Mouse (Mus musculus) kidney, embryonic 16.5 days (tissue): Measurements from ENCODE around the gene Syn1. TPM values are rescaled to one million over a fixed set of nuclear protein-coding genes. Genes with fewer than 3 reads are reported as not detected.

ENCODE experiments used
- ATAC-seq: fragments of 200-750 bp; cut with Nextera tagmentation; 2 replicates; pipeline ENCODE4 v1.8.0; 2017; ENCODE audit warnings: moderate TSS enrichment; ENCODE audit not compliant: low FRiP score, low TSS enrichment
- H3K27ac ChIP-seq: fragments of 300-500 bp; sonication (generic); 2 replicates; pipeline ENCODE4 v1.5.1; 2014; ENCODE audit warnings: low read length
- H3K27me3 ChIP-seq: fragments of 300-500 bp; sonication (generic); 2 replicates; pipeline ENCODE4 v1.6.1; 2014; ENCODE audit warnings: low read length, control low read depth, mixed read lengths; ENCODE audit not compliant: insufficient read depth
- H3K36me3 ChIP-seq: fragments of 300-500 bp; sonication (generic); 2 replicates; pipeline ENCODE4 v1.6.1; 2014; ENCODE audit warnings: low read length, control low read depth, mixed read lengths; ENCODE audit not compliant: insufficient read depth
- H3K4me1 ChIP-seq: fragments of 300-500 bp; sonication (generic); 2 replicates; pipeline ENCODE4 v1.6.1; 2014; ENCODE audit warnings: low read length, control low read depth, mixed read lengths; ENCODE audit not compliant: insufficient read depth
- H3K4me2 ChIP-seq: fragments of 300-500 bp; sonication (generic); replicated peaks from 2 replicates; pipeline ENCODE4 v1.6.1; 2014; ENCODE audit warnings: low read depth, low read length
- H3K4me3 ChIP-seq: fragments of 300-500 bp; sonication (generic); 2 replicates; pipeline ENCODE4 v1.5.1; 2014; ENCODE audit warnings: mild to moderate bottlenecking, low read length
- H3K9ac ChIP-seq: fragments of 300-500 bp; sonication (generic); replicated peaks from 2 replicates; pipeline ENCODE4 v1.6.1; 2014; ENCODE audit warnings: low read length
- H3K9me3 ChIP-seq: fragments of 300-500 bp; sonication (generic); 2 replicates; pipeline ENCODE4 v1.6.1; 2016; ENCODE audit warnings: low read length, control low read depth
- WGBS: fragments of 180-500 bp; shearing (Covaris S2); extraction: QIAGEN DNeasy Blood & Tissue Kit; methylation state at CpG from one replicate; pipeline ENCODE4 v1.1.7; 2014; 5-methylcytosine and 5-hydroxymethylcytosine counted together
- polyA plus RNA-seq: library from polyadenylated mRNA; unstranded; fragments of >200 nt; fragmentation: Nextera tagmentation; extraction: Ambion mirVana; gene quantifications from 2 replicates; pipeline ENCODE4 v1.2.1, GENCODE M21; 2015

The Syn1 gene
- polyA plus RNA-seq, 1 experiment from 2014 or later, result 0.27 TPM

GRCm38 (mm10) chrX:20863161-20864101 lies 57.4 kb downstream of the Syn1 start:
- Histone ChIP-seq H3K9me3 (no peaks in the 10 kb centered on the region), H3K4me3 (no peak overlapping the region), H3K4me2 (no peak overlapping the region), H3K27me3 (no peaks in the 10 kb centered on the region), H3K9ac (no peak overlapping the region), H3K27ac (no peak overlapping the region), H3K36me3 (peaks cover 4% of the 10 kb centered on the region; the same call in 1 of the 2 replicates), H3K4me1 (0 out of 2 replicates have a peak, but pooled peaks cover 3% of the 10 kb centered on the region)
- 89% methylated on average over 9 of the region's 9 CpGs for WGBS
- no peak for ATAC-seq

DNA sequence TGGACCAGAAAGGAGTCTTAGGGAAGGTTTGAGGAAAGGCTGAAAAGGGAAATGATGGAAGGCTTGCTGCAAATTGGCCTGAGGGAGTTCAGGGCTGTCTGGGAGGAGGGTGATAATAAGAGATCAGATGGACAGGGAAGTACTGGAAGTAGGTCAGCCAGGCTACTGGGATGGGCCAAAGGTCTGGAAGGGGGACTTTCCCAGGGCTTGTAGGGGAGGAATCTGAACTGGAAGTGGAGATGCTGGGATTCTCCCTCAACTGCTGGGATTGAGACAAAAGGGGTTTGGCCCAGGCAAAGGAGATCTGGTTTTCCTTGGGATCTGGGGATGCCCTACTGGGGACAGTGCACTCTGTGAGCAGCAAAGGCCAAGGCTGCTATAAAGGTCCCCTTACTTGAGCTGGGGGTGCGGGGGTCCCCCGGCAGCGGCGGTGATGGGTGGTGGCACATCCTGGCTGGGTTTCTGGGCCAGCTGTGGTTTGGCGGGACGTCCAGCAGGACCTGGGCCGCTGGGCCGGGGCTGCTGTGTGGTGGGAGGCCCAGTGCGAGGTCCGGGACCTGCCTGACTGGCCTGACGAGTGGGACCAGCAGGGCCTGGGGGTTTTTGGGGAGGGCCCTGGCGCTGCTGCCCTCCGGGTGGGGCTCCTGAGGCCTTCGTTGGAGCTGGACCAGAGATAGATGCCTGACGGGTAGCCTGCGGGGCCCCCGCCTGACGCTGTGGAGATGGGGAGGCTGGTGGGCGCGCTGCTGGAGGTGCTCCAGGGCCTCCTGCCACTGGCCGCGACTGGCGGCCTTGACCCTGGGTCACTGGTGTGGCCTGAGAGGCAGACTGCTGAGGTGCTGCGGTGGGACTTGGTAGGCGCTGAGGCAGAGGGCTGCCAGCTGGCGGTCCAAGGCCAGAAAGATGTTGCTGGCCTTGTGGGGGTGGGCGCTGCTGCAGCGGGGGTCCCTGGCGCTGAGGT lies 58.4 kb downstream of the Syn1 start:
- Histone ChIP-seq H3K27ac (no peak overlapping the region), H3K9me3 (no peaks in the 10 kb centered on the region), H3K4me3 (no peak overlapping the region), H3K27me3 (no peaks in the 10 kb centered on the region), H3K9ac (0 out of 2 replicates have a peak overlapping the region, but pooled peaks have one; percentile 22), H3K4me1 (0 out of 2 replicates have a peak, but pooled peaks cover 3% of the 10 kb centered on the region), H3K36me3 (peaks cover 6% of the 10 kb centered on the region; the same call in 1 of the 2 replicates), H3K4me2 (no peak overlapping the region)
- ATAC-seq, result peak; percentile 42
- 42% methylated on average over 25 of the region's 29 CpGs for WGBS

GRCm38 (mm10) chrX:20861453-20862104 lies 59.2 kb downstream of the Syn1 start:
- 23% methylated on average over 5 of the region's 5 CpGs for WGBS
- peak; percentile 24; the same call in 1 of the 2 replicates for ATAC-seq
- peaks cover 6% of the 10 kb centered on the region; the same call in 1 of the 2 replicates for H3K36me3 ChIP-seq
- no peak overlapping the region for H3K27ac ChIP-seq
- H3K27me3 ChIP-seq, result no peaks in the 10 kb centered on the region
- no peak overlapping the region for H3K4me3 ChIP-seq
- no peak overlapping the region for H3K4me2 ChIP-seq
- H3K9ac ChIP-seq, result no peak overlapping the region
- H3K9me3 ChIP-seq, result no peaks in the 10 kb centered on the region
- 0 out of 2 replicates have a peak, but pooled peaks cover 3% of the 10 kb centered on the region for H3K4me1 ChIP-seq

- H3K4me1 ChIP-seq, result no peaks in the 10 kb centered on the region
- no peak overlapping the region for H3K4me3 ChIP-seq
- H3K27ac ChIP-seq, result no peak overlapping the region
- no peak overlapping the region for H3K9ac ChIP-seq
- no peaks in the 10 kb centered on the region for H3K27me3 ChIP-seq
- H3K4me2 ChIP-seq, result no peak overlapping the region
- ATAC-seq, result no peak
- H3K36me3 ChIP-seq, result peaks cover 29% of the 10 kb centered on the region
- H3K9me3 ChIP-seq, result no peaks in the 10 kb centered on the region
- WGBS, result 87% methylated on average over 7 of the region's 7 CpGs
Observed at GRCm38 (mm10) chrX:20853794-20854193, 67.0 kb downstream of the Syn1 start.

DNA sequence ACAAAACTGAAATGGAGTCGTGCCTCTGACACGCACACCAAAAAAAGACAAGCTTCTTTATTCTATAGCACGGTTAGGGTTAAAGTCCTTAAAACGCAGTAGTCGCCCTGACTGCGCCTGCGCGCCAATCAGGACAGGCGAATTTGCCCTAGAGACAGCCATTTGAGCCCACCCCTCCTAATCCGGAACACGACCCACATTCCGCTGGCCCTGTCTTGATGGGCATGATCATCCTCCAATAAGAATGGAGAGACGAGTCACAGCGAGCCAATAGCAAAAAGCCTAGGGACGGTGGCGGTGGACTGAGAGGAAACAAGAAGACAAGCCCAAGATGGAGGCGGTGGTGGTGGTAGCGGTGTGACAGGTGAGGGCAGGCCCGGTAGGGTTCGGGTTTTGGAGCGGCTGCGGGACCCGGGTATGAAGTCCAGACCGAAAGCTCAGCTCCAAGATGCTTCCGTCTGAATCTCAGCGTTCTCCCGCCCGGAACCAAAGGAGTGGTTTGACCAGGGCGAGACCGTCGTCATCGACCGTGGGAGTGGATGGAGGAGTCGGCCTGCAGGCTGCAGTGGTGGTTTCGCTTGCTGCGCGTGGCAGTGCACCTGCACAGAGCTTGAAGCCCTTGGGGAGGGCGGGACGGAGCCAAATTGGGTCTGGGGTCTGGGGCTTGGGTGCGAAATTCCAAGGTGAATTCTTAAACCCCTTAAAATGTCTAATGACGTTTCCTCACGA lies 72.4 kb downstream of the Syn1 start:
- ATAC-seq, result peak; percentile 99
- peak overlapping the region; percentile 70 for H3K4me3 ChIP-seq
- 28% methylated on average over 41 of the region's 42 CpGs for WGBS
- H3K9me3 ChIP-seq, result no peaks in the 10 kb centered on the region
- H3K27me3 ChIP-seq, result no peaks in the 10 kb centered on the region
- peak overlapping the region; percentile 79 for H3K9ac ChIP-seq
- H3K27ac ChIP-seq, result peak overlapping the region; percentile 76
- peak overlapping the region; percentile 65 for H3K4me2 ChIP-seq
- H3K36me3 ChIP-seq, result peaks cover 13% of the 10 kb centered on the region
- H3K4me1 ChIP-seq, result no peaks in the 10 kb centered on the region

DNA sequence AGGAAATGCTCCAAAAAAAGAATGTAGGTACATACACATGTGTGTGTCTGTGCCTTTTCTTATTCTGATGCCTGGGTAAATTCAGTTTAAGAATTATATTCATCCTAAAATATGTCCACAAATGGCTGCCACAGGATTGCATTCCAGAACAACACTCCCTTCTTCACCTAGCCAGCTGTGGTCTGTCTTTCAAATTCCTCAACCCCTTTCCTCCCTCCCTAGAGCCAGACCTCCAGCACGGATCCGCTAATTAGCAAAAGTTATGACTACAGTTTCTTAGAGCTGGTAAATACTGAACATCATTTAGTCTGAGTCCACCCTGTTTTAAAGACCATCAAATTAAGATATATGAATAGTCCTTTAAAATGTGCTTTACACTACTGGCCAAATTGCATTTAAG lies 73.0 kb downstream of the Syn1 start:
- WGBS, result 28% methylated on average over 2 of the region's 2 CpGs
- Histone ChIP-seq H3K4me3 (peak overlapping the region; percentile 24), H3K4me1 (no peaks in the 10 kb centered on the region), H3K9ac (peak overlapping the region; percentile 31; the same call in 1 of the 2 replicates), H3K4me2 (peak overlapping the region; percentile 46), H3K9me3 (no peaks in the 10 kb centered on the region), H3K27ac (peak overlapping the region; percentile 76), H3K36me3 (0 out of 2 replicates have a peak, but pooled peaks cover 10% of the 10 kb centered on the region), H3K27me3 (no peaks in the 10 kb centered on the region)
- peak; percentile 33 for ATAC-seq

DNA sequence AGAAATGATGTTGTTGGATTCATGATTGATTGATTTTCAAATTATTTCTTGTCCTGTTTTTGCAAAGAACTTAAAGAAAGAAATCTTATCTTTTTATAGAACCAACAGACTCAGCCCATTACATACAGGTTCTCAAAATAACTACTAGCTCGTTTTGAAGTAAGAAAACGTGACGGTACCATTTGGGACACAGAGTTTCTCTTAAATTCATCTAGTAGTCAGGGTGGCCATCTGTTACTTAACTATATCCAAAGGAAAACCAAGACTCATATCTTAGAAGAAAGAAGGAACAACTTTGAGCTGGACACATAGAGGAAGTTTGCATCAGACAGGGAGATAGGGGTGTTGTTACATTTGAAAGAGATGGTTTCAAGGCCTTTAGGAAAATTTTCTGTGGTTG lies 73.6 kb downstream of the Syn1 start:
- no peak overlapping the region for H3K9ac ChIP-seq
- H3K27ac ChIP-seq, result peak overlapping the region; percentile 38; the same call in 1 of the 2 replicates
- no peaks in the 10 kb centered on the region for H3K9me3 ChIP-seq
- no peaks in the 10 kb centered on the region for H3K4me1 ChIP-seq
- ATAC-seq, result no peak
- no peaks in the 10 kb centered on the region for H3K27me3 ChIP-seq
- H3K36me3 ChIP-seq, result 0 out of 2 replicates have a peak, but pooled peaks cover 10% of the 10 kb centered on the region
- no peak overlapping the region for H3K4me3 ChIP-seq
- no peak overlapping the region for H3K4me2 ChIP-seq
- 80% methylated on average over 3 of the region's 3 CpGs for WGBS

- Histone ChIP-seq H3K27ac (no peak overlapping the region), H3K4me1 (no peaks in the 10 kb centered on the region)
- WGBS, result 18% methylated on average over 5 of the region's 5 CpGs
Observed at GRCm38 (mm10) chrX:20828934-20829333, 91.9 kb downstream of the Syn1 start.

More at GRCm38 (mm10) chrX:20828934-20829333, 91.9 kb downstream of the Syn1 start:
- Histone ChIP-seq H3K4me2 (no peak overlapping the region), H3K9ac (no peak overlapping the region), H3K27me3 (no peaks in the 10 kb centered on the region), H3K4me3 (no peak overlapping the region), H3K36me3 (no peaks in the 10 kb centered on the region), H3K9me3 (no peaks in the 10 kb centered on the region)
- ATAC-seq, result peak; percentile 96
